Mouse (Mus musculus): ENCODE measurements around the gene Pde4c. TPM values are rescaled to one million over a fixed set of nuclear protein-coding genes. Genes with fewer than 3 reads are reported as not detected.

The Pde4c gene
- polyA plus RNA-seq, 1 experiment from 2014 or later = 0.64 TPM

- Histone ChIP-seq H3K27ac (ENCODE audit: low read length) (peak overlapping the region; percentile 87), H3K4me3 (ENCODE audit: low read length) (peak overlapping the region; percentile 23; the same call in 1 of the 2 replicates), H3K9ac (ENCODE audit: low read depth, low read length) (peak overlapping the region; percentile 53), H3K36me3 (ENCODE audit: control insufficient read depth, insufficient read depth, low read length) (peaks cover 4% of the 10 kb centered on the region; the same call in 1 of the 2 replicates), H3K4me1 (ENCODE audit: control insufficient read depth, insufficient read depth, low read length) (peaks cover 24% of the 10 kb centered on the region), H3K4me2 (ENCODE audit: low read depth, low read length) (peak overlapping the region; percentile 48), H3K27me3 (replicated peaks; ENCODE audit: control insufficient read depth, insufficient read depth, low read length) (no peaks in the 10 kb centered on the region; the same call in 1 of the 2 replicates), H3K9me3 (ENCODE audit: control insufficient read depth, low read length) (no peaks in the 10 kb centered on the region)
- no peak for ATAC-seq
- whole genome bisulfite sequencing = 16% methylated on average over 21 of the region's 21 CpGs
These were observed 29.6 kb downstream of the Pde4c start for GRCm38 (mm10) chr8:70753151-70753550.

- Histone ChIP-seq H3K4me1 (ENCODE audit: control insufficient read depth, insufficient read depth, low read length) (peaks cover 31% of the 10 kb centered on the region), H3K9me3 (ENCODE audit: control insufficient read depth, low read length) (no peaks in the 10 kb centered on the region), H3K4me3 (ENCODE audit: low read length) (peak within 1 kb of the TSS; percentile 79), H3K36me3 (ENCODE audit: control insufficient read depth, insufficient read depth, low read length) (peaks cover 4% of the 10 kb centered on the region; the same call in 1 of the 2 replicates), H3K4me2 (ENCODE audit: low read depth, low read length) (peak within 1 kb of the TSS; percentile 98), H3K27me3 (replicated peaks; ENCODE audit: control insufficient read depth, insufficient read depth, low read length) (no peaks in the 10 kb centered on the region), H3K27ac (ENCODE audit: low read length) (peak within 1 kb of the TSS; percentile 87), H3K9ac (ENCODE audit: low read depth, low read length) (peak within 1 kb of the TSS; percentile 91)
- peak; percentile 98 for ATAC-seq
- 8% methylated on average over 37 of the region's 37 CpGs for WGBS
These were observed 30.7 kb downstream of the Pde4c start, which contains the start of gene Rab3a for GRCm38 (mm10) chr8:70754043-70754870. Gene Rab3a, plus strand, starts transcription at chr8:70754679.

GRCm38 (mm10) chr8:70754871-70755660, 31.5 kb downstream of the Pde4c start:
- H3K4me2 ChIP-seq (ENCODE audit: low read depth, low read length) = peak overlapping the region; percentile 98
- peak overlapping the region; percentile 65 for H3K27ac ChIP-seq (ENCODE audit: low read length)
- peaks cover 4% of the 10 kb centered on the region; the same call in 1 of the 2 replicates for H3K36me3 ChIP-seq (ENCODE audit: control insufficient read depth, insufficient read depth, low read length)
- H3K4me3 ChIP-seq (ENCODE audit: low read length) = peak overlapping the region; percentile 79
- peak; percentile 31 for ATAC-seq
- H3K27me3 ChIP-seq (replicated peaks; ENCODE audit: control insufficient read depth, insufficient read depth, low read length) = no peaks in the 10 kb centered on the region
- WGBS = 11% methylated on average over 50 of the region's 50 CpGs
- peaks cover 38% of the 10 kb centered on the region for H3K4me1 ChIP-seq (ENCODE audit: control insufficient read depth, insufficient read depth, low read length)
- H3K9me3 ChIP-seq (ENCODE audit: control insufficient read depth, low read length) = no peaks in the 10 kb centered on the region
- H3K9ac ChIP-seq (ENCODE audit: low read depth, low read length) = peak overlapping the region; percentile 91

- peak overlapping the region; percentile 98 for H3K4me2 ChIP-seq (ENCODE audit: low read depth, low read length)
- no peak for ATAC-seq
- H3K27me3 ChIP-seq (replicated peaks; ENCODE audit: control insufficient read depth, insufficient read depth, low read length) = no peaks in the 10 kb centered on the region
- WGBS = 83% methylated on average over 24 of the region's 24 CpGs
- H3K27ac ChIP-seq (ENCODE audit: low read length) = no peak overlapping the region
- no peaks in the 10 kb centered on the region for H3K9me3 ChIP-seq (ENCODE audit: control insufficient read depth, low read length)
- H3K9ac ChIP-seq (ENCODE audit: low read depth, low read length) = no peak overlapping the region
- peaks cover 4% of the 10 kb centered on the region; the same call in 1 of the 2 replicates for H3K36me3 ChIP-seq (ENCODE audit: control insufficient read depth, insufficient read depth, low read length)
- peaks cover 41% of the 10 kb centered on the region for H3K4me1 ChIP-seq (ENCODE audit: control insufficient read depth, insufficient read depth, low read length)
- H3K4me3 ChIP-seq (ENCODE audit: low read length) = peak overlapping the region; percentile 79
These were observed 32.3 kb downstream of the Pde4c start for GRCm38 (mm10) chr8:70755661-70756475.

- Histone ChIP-seq H3K9me3 (ENCODE audit: control insufficient read depth, low read length) (no peaks in the 10 kb centered on the region), H3K4me1 (ENCODE audit: control insufficient read depth, insufficient read depth, low read length) (peaks cover 44% of the 10 kb centered on the region), H3K4me3 (ENCODE audit: low read length) (no peak overlapping the region), H3K36me3 (ENCODE audit: control insufficient read depth, insufficient read depth, low read length) (peaks cover 4% of the 10 kb centered on the region; the same call in 1 of the 2 replicates), H3K4me2 (ENCODE audit: low read depth, low read length) (no peak overlapping the region), H3K27me3 (replicated peaks; ENCODE audit: control insufficient read depth, insufficient read depth, low read length) (no peaks in the 10 kb centered on the region), H3K27ac (ENCODE audit: low read length) (no peak overlapping the region), H3K9ac (ENCODE audit: low read depth, low read length) (no peak overlapping the region)
- WGBS = 94% methylated on average over 6 of the region's 6 CpGs
- no peak for ATAC-seq
These were observed 33.0 kb downstream of the Pde4c start for GRCm38 (mm10) chr8:70756476-70757040.

GRCm38 (mm10) chr8:70757523-70758307, 34.2 kb downstream of the Pde4c start:
- Histone ChIP-seq H3K9ac (ENCODE audit: low read depth, low read length) (no peak overlapping the region), H3K27ac (ENCODE audit: low read length) (no peak overlapping the region)
- no peak for ATAC-seq

GRCm38 (mm10) chr8:70758308-70758615, 34.7 kb downstream of the Pde4c start:
- Histone ChIP-seq H3K36me3 (ENCODE audit: control insufficient read depth, insufficient read depth, low read length) (peaks cover 4% of the 10 kb centered on the region; the same call in 1 of the 2 replicates), H3K4me2 (ENCODE audit: low read depth, low read length) (no peak overlapping the region), H3K27ac (ENCODE audit: low read length) (no peak overlapping the region), H3K9me3 (ENCODE audit: control insufficient read depth, low read length) (no peaks in the 10 kb centered on the region), H3K27me3 (replicated peaks; ENCODE audit: control insufficient read depth, insufficient read depth, low read length) (no peaks in the 10 kb centered on the region), H3K9ac (ENCODE audit: low read depth, low read length) (no peak overlapping the region), H3K4me1 (ENCODE audit: control insufficient read depth, insufficient read depth, low read length) (peaks cover 39% of the 10 kb centered on the region), H3K4me3 (ENCODE audit: low read length) (no peak overlapping the region)
- no peak for ATAC-seq
- WGBS = 89% methylated on average over 7 of the region's 7 CpGs

More at GRCm38 (mm10) chr8:70757523-70758307, 34.2 kb downstream of the Pde4c start:
- H3K36me3 ChIP-seq (ENCODE audit: control insufficient read depth, insufficient read depth, low read length) = peaks cover 4% of the 10 kb centered on the region; the same call in 1 of the 2 replicates
- no peak overlapping the region for H3K4me3 ChIP-seq (ENCODE audit: low read length)
- H3K27me3 ChIP-seq (replicated peaks; ENCODE audit: control insufficient read depth, insufficient read depth, low read length) = no peaks in the 10 kb centered on the region
- 74% methylated on average over 22 of the region's 22 CpGs for WGBS
- no peak overlapping the region for H3K4me2 ChIP-seq (ENCODE audit: low read depth, low read length)
- no peaks in the 10 kb centered on the region for H3K9me3 ChIP-seq (ENCODE audit: control insufficient read depth, low read length)
- peaks cover 44% of the 10 kb centered on the region for H3K4me1 ChIP-seq (ENCODE audit: control insufficient read depth, insufficient read depth, low read length)

All from intestine, embryonic 16.5 days (tissue).